Mouse (Mus musculus): ENCODE measurements around the gene P2ry13. TPM values are rescaled to one million over a fixed set of nuclear protein-coding genes. Genes with fewer than 3 reads are reported as not detected.

P2ry13 gene
- polyA plus RNA-seq (2016; fragmentation: Nextera tagmentation; extraction: Ambion mirVana), result 1.2 and 1.4 TPM in 2 replicates

DNA sequence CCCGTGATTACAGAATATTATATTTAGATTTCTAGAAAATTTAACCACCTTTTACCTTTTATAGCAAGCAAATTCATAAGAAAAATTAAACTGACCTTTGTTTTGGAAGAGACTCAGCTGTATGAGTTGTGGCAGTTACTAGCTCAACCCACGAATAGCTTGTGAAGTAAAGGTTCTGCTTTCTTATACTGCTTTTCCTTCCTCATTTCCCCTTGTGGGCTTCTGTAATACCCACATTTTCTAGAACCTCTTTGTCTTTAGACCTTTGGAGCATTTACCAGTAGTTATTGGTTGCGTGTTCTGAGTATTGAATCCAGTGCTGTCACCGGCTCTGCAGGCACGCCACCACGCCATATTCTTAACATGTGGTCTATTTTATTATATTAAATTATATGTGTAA lies at the start of gene P2ry13:
P2ry13 (minus strand) TSS at position 156 of the 400 bp plus-strand sequence.
- Histone ChIP-seq H3K27ac (no peak within 1 kb of the TSS), H3K4me3 (no peak within 1 kb of the TSS), H3K27me3 (no peaks in the 10 kb centered on the region), H3K36me3 (no peaks in the 10 kb centered on the region), H3K9me3 (replicated peaks) (no peaks in the 10 kb centered on the region), H3K4me1 (0 out of 2 replicates have a peak, but pooled peaks cover 3% of the 10 kb centered on the region), H3K4me2 (replicated peaks) (no peak within 1 kb of the TSS), H3K9ac (no peak within 1 kb of the TSS)
- ATAC-seq (ENCODE audit: low FRiP score), result no peak
- WGBS, result 92% methylated on average over 6 of the region's 6 CpGs

DNA sequence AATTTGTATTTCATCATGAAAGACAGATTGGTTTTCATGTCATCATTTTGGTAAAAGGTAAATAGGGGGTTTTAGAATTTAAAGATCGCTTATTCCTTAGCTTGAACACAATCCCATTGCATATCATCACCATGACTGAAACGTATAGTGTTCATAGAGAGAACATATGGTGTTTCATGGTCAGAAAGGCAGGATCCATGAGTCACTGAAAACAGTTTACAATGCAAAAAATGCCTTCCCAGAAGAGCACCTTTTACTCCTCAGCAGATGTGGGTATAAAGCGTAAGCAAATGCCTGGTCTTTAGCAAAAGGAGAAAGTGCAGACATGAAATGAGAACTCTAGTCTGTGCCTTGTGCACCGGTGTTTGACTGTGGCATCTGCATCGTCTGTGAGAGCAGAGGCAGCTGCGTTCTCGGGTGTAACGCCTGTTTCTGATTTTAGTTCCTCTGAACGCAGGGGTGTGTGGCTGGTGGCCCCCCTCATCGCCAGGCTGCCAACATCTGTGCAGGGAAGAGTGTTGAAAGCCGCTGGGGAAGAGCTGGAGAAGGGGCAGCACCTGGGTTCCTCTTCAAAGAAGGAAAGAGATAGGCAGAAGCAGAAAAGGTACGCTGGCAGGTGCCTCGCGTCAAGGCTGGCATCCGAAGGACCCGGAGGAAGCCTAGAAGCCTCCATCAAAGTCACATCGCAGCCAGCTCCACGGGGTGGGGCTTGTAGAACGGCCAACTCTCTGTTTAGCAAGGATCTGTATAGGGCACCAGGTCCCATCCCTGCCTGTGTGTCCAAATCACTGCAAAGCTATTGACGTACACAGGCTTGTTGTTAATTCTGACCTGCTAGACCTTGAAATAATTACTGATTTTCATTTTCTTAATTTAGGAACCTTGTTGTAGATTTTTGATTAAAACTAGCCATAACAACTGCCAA lies 47.3 kb upstream of the P2ry13 start:
- 77% methylated on average over 20 of the region's 20 CpGs for whole genome bisulfite sequencing
- no peaks in the 10 kb centered on the region for H3K9me3 ChIP-seq (replicated peaks)
- H3K27me3 ChIP-seq, result no peaks in the 10 kb centered on the region
- no peaks in the 10 kb centered on the region for H3K36me3 ChIP-seq
- no peak for ATAC-seq (ENCODE audit: low FRiP score)
- no peak overlapping the region for H3K4me3 ChIP-seq
- H3K9ac ChIP-seq, result no peak overlapping the region
- H3K4me1 ChIP-seq, result peaks cover 15% of the 10 kb centered on the region
- no peak overlapping the region for H3K4me2 ChIP-seq (replicated peaks)
- H3K27ac ChIP-seq, result no peak overlapping the region

DNA sequence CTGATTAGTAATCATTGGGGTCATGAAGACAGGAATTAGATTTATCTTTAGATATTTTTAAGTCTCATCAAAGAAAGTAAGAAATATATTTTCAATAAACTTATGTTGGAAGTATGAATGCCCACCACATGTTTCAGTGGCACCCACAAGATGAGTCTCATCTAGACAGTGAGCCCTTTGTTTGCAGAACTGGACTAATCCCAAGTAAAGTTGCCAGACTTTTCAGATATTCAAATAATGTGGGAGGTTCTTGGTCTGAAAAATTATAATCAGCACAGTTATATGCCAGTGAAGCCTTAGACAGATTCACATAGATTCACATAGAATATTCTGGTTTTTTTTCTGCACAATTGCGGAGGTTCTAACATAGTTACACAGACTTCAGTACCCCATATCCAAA lies 39.8 kb upstream of the P2ry13 start:
- no peaks in the 10 kb centered on the region for H3K36me3 ChIP-seq
- no peak overlapping the region for H3K4me3 ChIP-seq
- WGBS, result 94% methylated on average over 1 of the region's 1 CpGs
- no peak overlapping the region for H3K27ac ChIP-seq
- H3K4me2 ChIP-seq (replicated peaks), result no peak overlapping the region
- no peak overlapping the region for H3K9ac ChIP-seq
- no peak for ATAC-seq (ENCODE audit: low FRiP score)
- H3K27me3 ChIP-seq, result no peaks in the 10 kb centered on the region
- no peaks in the 10 kb centered on the region for H3K9me3 ChIP-seq (replicated peaks)
- no peaks in the 10 kb centered on the region for H3K4me1 ChIP-seq

DNA sequence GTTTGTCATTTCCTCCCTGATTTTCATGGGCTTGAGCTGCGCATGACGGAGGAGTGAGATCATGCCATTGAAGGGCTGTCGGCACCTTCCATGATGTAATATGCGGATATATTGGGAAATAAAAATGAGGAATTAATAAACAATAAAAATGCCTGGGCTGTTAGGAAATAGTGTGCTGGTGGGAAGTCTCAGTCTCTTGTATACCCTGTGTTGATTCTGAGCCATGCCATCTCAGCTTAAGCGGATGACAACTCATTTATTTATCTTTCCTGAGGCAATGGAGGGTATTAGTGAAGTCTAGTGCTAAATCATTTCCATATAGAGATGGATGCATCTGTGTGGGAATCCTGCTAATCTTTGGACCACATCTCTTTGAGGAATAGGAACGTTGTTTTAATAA lies 37.3 kb upstream of the P2ry13 start:
- Histone ChIP-seq H3K4me2 (replicated peaks) (no peak overlapping the region), H3K36me3 (no peaks in the 10 kb centered on the region), H3K27me3 (no peaks in the 10 kb centered on the region), H3K4me1 (no peaks in the 10 kb centered on the region), H3K9ac (no peak overlapping the region), H3K9me3 (replicated peaks) (no peaks in the 10 kb centered on the region), H3K4me3 (no peak overlapping the region), H3K27ac (no peak overlapping the region)
- WGBS, result 91% methylated on average over 6 of the region's 6 CpGs
- ATAC-seq (ENCODE audit: low FRiP score), result no peak

DNA sequence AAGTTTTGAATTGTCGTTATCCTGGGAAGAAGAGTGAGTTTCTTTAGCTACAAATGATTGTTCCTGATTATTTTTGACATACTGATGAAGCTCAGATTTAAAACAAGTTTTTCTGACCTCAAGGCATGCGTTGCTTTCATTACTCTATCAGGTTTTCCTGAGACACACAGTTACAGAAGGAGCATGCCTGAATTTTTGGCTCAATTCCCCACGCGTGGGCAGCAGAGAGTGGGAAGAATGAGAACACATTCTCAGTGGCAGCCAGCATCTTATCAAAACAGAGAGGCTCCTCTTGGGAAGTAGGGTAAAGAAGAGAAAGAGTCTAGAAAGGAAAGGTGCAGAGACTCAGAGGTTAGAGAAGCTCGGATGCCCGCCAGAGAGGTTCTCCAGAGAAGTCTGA lies 32.7 kb upstream of the P2ry13 start:
- H3K4me3 ChIP-seq, result no peak overlapping the region

DNA sequence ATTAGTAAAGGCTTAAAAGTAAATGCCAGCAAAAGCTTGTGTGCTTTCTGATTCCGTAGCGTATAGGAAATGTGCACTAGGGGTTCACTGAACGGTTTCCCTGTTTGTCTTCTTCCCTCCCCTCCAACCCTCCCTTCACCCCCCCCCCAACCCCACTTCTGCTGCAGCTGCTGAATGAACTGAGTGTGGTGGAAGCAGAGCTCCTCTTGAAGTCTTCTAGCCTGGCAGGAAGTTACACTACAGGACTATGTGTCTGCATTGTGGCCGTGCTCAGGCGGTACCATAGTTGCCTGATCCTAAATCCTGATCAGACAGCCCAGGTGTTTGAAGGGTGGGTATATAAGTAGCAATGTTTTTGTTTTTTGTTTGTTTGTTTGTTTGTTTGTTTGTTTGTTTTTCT lies 24.2 kb upstream of the P2ry13 start:
- Histone ChIP-seq H3K9ac (no peak overlapping the region), H3K36me3 (no peaks in the 10 kb centered on the region), H3K4me1 (no peaks in the 10 kb centered on the region), H3K27ac (no peak overlapping the region), H3K9me3 (replicated peaks) (no peaks in the 10 kb centered on the region), H3K4me3 (no peak overlapping the region), H3K4me2 (replicated peaks) (no peak overlapping the region), H3K27me3 (no peaks in the 10 kb centered on the region)
- 72% methylated on average over 5 of the region's 5 CpGs for WGBS
- no peak for ATAC-seq (ENCODE audit: low FRiP score)

More for the DNA sequence above, 32.7 kb upstream of the P2ry13 start:
- ATAC-seq (ENCODE audit: low FRiP score), result no peak
- no peaks in the 10 kb centered on the region for H3K4me1 ChIP-seq
- no peak overlapping the region for H3K27ac ChIP-seq
- H3K9ac ChIP-seq, result no peak overlapping the region
- H3K27me3 ChIP-seq, result no peaks in the 10 kb centered on the region
- H3K36me3 ChIP-seq, result no peaks in the 10 kb centered on the region
- 75% methylated on average over 6 of the region's 6 CpGs for WGBS
- H3K4me2 ChIP-seq (replicated peaks), result no peak overlapping the region
- no peaks in the 10 kb centered on the region for H3K9me3 ChIP-seq (replicated peaks)

- Histone ChIP-seq H3K9me3 (replicated peaks) (no peaks in the 10 kb centered on the region), H3K27me3 (no peaks in the 10 kb centered on the region), H3K9ac (no peak overlapping the region), H3K4me3 (no peak overlapping the region), H3K36me3 (no peaks in the 10 kb centered on the region), H3K4me1 (peaks cover 2% of the 10 kb centered on the region; the same call in 1 of the 2 replicates), H3K4me2 (replicated peaks) (no peak overlapping the region), H3K27ac (no peak overlapping the region)
- 75% methylated on average over 3 of the region's 3 CpGs for WGBS
- ATAC-seq (ENCODE audit: low FRiP score), result no peak
These were observed 20.2 kb upstream of the P2ry13 start for GRCm38 (mm10) chr3:59230912-59231311.

DNA sequence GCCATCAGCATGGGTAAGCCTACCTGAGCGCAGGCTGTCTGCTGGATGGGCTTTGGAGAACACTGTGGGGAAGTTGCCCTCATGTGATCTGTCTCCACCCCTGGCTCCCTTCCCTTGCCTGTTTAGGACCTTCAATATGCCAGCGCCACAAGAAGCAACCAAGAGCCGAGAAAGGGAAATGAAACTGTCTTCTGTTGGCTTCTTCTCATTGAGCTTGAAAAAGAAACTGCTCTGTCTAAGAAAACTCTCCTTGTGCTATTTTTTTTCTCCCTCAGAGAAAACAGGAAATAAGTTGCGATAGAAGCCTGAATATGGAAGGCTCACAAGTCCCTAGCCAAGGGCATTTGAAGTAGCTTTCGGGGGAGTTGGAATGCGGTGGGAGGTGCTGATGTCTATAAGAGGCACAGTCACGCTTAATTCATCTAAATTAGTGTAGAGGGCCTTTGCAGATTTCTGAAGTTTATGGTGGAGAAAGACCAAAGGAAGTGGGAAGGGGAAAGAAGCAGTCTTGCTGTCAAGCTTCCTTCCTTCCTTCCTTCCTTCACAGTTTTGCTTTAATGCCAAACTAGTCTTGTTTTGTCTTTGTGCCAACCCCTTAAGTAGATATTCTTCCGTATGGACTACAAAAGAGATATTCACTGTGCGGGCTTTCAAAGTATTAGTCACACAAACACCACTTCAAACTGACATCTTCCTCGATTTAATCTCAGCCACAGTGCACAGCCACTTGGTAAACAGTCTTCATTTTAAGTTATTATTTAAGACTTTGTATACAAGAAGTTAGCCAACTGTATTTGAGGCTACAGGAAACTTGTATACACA lies 18.3 kb upstream of the P2ry13 start:
- Histone ChIP-seq H3K4me3 (no peak overlapping the region), H3K27me3 (no peaks in the 10 kb centered on the region), H3K4me1 (peaks cover 2% of the 10 kb centered on the region; the same call in 1 of the 2 replicates), H3K4me2 (replicated peaks) (no peak overlapping the region), H3K27ac (no peak overlapping the region), H3K9ac (no peak overlapping the region), H3K9me3 (replicated peaks) (no peaks in the 10 kb centered on the region), H3K36me3 (no peaks in the 10 kb centered on the region)
- 59% methylated on average over 10 of the region's 10 CpGs for WGBS
- 0 out of 2 replicates have a peak, but pooled peaks have one; percentile 43 for ATAC-seq (ENCODE audit: low FRiP score)

GRCm38 (mm10) chr3:59227696-59228095 lies 17.0 kb upstream of the P2ry13 start:
- 95% methylated on average over 9 of the region's 9 CpGs for WGBS
- H3K27ac ChIP-seq, result no peak overlapping the region
- no peak overlapping the region for H3K4me3 ChIP-seq
- no peaks in the 10 kb centered on the region for H3K36me3 ChIP-seq
- no peak overlapping the region for H3K4me2 ChIP-seq (replicated peaks)
- ATAC-seq (ENCODE audit: low FRiP score), result no peak
- H3K27me3 ChIP-seq, result no peaks in the 10 kb centered on the region
- no peaks in the 10 kb centered on the region for H3K9me3 ChIP-seq (replicated peaks)
- H3K4me1 ChIP-seq, result peaks cover 2% of the 10 kb centered on the region; the same call in 1 of the 2 replicates
- no peak overlapping the region for H3K9ac ChIP-seq

DNA sequence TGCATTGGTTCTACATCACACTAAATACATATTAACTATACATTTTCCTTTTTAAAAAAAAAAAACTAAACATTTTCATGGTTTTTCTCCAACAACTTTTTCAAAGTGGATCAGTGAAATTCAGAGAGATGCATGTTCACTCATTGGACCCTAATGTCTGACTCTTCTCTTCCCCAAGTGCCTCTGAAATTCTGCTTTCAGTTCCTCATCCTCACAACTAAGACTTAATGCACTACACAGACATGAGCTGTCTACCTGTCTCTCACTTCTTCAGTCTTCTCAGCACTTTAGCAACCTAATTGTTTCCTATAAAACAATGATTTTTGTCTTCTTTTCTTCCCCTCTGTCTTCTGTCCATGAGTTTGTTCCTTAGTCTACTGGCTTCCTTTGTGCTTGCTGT lies 14.7 kb upstream of the P2ry13 start:
- no peak overlapping the region for H3K27ac ChIP-seq
- H3K4me3 ChIP-seq, result no peak overlapping the region
- peaks cover 2% of the 10 kb centered on the region; the same call in 1 of the 2 replicates for H3K4me1 ChIP-seq
- no peaks in the 10 kb centered on the region for H3K27me3 ChIP-seq
- ATAC-seq (ENCODE audit: low FRiP score), result no peak
- H3K36me3 ChIP-seq, result no peaks in the 10 kb centered on the region
- no peaks in the 10 kb centered on the region for H3K9me3 ChIP-seq (replicated peaks)
- no peak overlapping the region for H3K4me2 ChIP-seq (replicated peaks)
- H3K9ac ChIP-seq, result no peak overlapping the region

DNA sequence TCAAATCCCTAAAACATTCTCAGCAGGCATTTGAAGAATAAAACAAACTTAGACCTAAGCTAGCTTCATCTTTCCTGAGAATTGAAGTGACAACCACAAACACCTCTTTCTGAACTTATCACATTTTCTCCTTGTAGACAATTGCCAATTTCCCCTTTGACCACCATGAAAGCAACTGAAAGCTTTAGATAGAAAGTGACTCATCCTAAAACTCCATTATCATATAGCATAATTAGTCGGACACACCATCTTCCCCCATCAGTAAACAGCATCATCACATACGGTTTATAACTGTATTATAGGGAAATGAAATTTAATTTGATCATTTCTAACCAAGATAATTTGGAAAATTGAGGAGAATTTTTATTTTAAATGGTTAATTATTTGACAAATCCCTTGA lies 11.6 kb upstream of the P2ry13 start:
- H3K9ac ChIP-seq, result no peak overlapping the region
- WGBS, result 89% methylated on average over 2 of the region's 2 CpGs
- ATAC-seq (ENCODE audit: low FRiP score), result no peak

DNA sequence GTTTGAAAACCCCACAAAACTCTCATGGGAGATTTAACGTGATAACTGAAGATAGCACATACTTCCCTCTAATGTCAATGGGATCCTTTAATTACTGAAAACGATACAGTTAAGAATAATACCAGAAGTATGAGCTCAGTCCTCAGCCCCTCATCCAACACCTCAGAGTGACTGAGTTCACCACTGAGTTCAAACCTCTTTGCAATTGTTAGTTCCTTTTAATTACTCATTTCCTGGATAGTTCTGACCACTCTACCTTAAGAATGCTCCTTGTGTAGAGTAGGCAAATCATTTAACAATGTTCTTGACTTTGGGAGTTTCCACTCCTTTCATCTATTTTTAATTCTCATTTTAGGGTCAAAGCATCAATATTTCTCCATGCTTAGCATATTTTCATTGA lies 8.6 kb upstream of the P2ry13 start:
- Histone ChIP-seq H3K4me3 (no peak overlapping the region), H3K36me3 (no peaks in the 10 kb centered on the region), H3K27me3 (no peaks in the 10 kb centered on the region), H3K4me2 (replicated peaks) (no peak overlapping the region), H3K27ac (no peak overlapping the region), H3K4me1 (no peaks in the 10 kb centered on the region), H3K9me3 (replicated peaks) (no peaks in the 10 kb centered on the region), H3K9ac (no peak overlapping the region)
- 95% methylated on average over 2 of the region's 2 CpGs for WGBS
- no peak for ATAC-seq (ENCODE audit: low FRiP score)

More for the DNA sequence above, 11.6 kb upstream of the P2ry13 start:
- no peaks in the 10 kb centered on the region for H3K9me3 ChIP-seq (replicated peaks)
- H3K4me3 ChIP-seq, result no peak overlapping the region
- H3K4me1 ChIP-seq, result no peaks in the 10 kb centered on the region
- H3K4me2 ChIP-seq (replicated peaks), result no peak overlapping the region
- H3K27ac ChIP-seq, result no peak overlapping the region
- no peaks in the 10 kb centered on the region for H3K27me3 ChIP-seq
- H3K36me3 ChIP-seq, result no peaks in the 10 kb centered on the region
